Mouse (Mus musculus) brain, embryonic 14.5 days (tissue): ENCODE measurements around the gene Gramd2. TPM values are rescaled to one million over a fixed set of nuclear protein-coding genes. Genes with fewer than 3 reads are reported as not detected.
A peak's percentile ranks its signal among the peaks of the same experiment; 100 is the strongest.

Source experiments
- DNase-seq: peaks from one replicate; pipeline ENCODE4 v3.0.0-alpha.2; 2011; ENCODE audit warnings: low read depth
- CTCF ChIP-seq: fragments of 200-500 bp; IDR thresholded peaks from 2 replicates; pipeline ENCODE4 v1.5.1; 2012; ENCODE audit warnings: inconsistent platforms, mild to moderate bottlenecking, moderate library complexity, borderline replicate concordance; ENCODE audit not compliant: insufficient read depth, insufficient read length; ENCODE audit errors: extremely low read depth
- POLR2A ChIP-seq: fragments of 200-500 bp; IDR thresholded peaks from 2 replicates; pipeline ENCODE4 v1.6.1; 2012; ENCODE audit warnings: mild to moderate bottlenecking, inconsistent platforms, borderline replicate concordance; ENCODE audit not compliant: poor library complexity, insufficient read depth, insufficient read length, severe bottlenecking; ENCODE audit errors: extremely low read depth
- polyA plus RNA-seq: library from polyadenylated mRNA; depleted of rRNA; stranded (reverse); fragments of >200 nt; gene quantifications from 2 replicates; pipeline ENCODE4 v1.2.3, GENCODE M21; 2012

The Gramd2 gene
- polyA plus RNA-seq, 1 experiment = 7.6 TPM

- DNase-seq = peak; percentile 91
- TF ChIP-seq CTCF (peak; percentile 81), POLR2A (no peak)
Measured at GRCm38 (mm10) chr9:59659036-59660026, 20.6 kb upstream of the Gramd2 start.

- DNase-seq = peak; percentile 35
Measured at GRCm38 (mm10) chr9:59660421-59660820, 19.5 kb upstream of the Gramd2 start.

DNA sequence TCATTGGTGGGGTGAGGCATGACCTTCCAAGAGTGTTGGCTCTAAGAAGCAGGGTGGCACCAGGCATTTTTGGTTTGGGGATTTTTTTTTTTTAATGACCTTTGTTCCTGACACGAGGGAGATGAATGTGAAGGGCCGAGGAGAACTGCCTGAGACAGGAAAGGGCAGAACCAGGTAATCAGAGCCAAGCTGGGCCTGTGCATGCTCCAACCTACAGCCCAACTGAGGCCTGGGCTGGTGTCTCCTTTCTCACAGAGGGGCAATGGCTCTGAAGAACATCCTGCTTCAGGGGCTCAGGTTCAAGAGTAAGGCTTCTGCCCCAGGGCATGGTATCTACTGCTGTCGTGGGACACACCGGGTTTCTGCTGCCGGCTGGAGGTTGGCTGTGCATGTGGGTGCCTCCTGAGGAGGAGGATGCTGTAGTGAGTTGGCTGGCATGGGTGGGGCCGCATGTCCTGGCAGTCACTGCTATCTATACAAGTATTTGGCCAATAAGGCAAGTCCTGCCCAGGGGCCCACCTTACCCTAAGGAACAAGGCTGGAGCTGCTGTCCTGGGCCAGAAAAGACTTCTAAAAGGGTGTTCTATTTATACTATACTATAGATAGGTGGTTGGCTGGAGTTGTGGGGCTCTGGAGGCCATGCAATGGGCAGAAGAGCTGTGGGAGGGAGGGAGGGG, 18.5 kb upstream of the Gramd2 start:
- DNase-seq = no peak
- TF ChIP-seq CTCF (no peak), POLR2A (no peak)

More at GRCm38 (mm10) chr9:59660421-59660820, 19.5 kb upstream of the Gramd2 start:
- TF ChIP-seq CTCF (no peak), POLR2A (no peak)

DNA sequence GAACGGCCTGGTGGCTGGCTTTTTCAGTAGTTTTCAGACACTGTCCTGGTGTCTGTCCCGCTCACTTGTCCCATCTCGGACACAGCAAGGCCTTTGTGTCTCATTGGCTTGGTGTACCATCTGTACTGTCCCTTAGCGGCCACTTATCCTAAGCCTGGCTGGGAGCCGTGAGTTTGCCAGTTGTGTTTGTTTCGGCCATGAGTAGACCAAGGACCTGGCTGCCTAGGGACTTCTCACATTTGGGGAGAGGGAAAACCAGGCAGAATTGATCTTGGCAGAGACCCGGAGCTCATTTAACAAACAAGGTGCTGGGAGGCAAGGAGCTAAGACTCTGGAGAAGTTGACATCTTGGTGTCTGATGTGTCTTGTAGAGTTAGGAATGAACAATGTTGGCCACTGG, 16.7 kb upstream of the Gramd2 start:
- TF ChIP-seq CTCF (no peak), POLR2A (no peak)
- no peak for DNase-seq

- no peak for DNase-seq
- TF ChIP-seq POLR2A (no peak), CTCF (no peak)
Measured at GRCm38 (mm10) chr9:59663957-59664356, 16.0 kb upstream of the Gramd2 start.

DNA sequence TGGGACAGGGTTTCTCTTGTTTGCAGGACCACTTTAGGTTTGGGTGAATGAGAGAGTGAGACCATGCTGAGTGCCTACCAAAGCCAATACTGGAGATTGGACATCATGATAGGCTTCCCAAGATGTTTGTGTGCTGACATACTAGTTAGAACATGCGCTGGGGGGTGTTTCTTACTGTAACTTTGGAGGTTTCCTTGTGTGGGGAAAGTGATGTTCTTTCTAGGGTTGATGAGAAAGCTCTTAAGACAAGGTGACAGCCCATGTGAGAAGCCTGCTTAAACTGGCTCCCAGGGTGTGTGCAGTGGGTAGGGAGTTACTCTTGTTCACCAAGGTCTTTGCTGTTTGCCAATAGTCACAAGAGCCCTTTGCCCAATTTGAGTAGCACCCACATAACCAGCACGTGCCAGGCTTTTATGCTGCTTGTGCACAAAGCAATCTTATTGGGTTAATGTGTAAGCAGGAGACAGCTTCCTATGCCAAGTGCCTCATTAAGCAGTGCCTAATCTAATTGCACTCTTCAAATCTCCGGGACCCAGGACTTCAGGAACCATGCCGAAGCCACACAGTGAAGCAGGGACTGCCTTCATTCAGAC, 15.2 kb upstream of the Gramd2 start:
- DNase-seq = peak; percentile 71
- no peak for TF ChIP-seq POLR2A
- TF ChIP-seq CTCF = no peak

DNA sequence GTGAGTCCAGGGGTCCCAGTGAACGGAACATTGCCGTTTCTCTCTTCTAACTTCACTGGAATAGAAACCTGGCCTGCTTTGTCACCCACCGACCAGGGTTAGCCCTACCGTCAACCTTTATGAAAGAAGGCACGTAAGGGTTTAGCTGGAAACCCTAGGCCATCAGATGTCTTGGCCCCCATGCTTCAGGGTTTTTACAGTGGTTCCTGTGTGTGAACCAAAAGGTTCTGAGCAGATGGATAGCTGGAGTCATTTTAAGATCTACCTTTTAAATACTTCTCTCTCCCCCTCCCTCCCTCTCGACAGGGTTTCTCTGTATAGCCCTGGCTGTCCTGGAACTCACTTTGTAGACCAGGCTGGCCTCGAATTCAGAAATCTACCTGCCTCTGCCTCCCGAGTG, 13.9 kb upstream of the Gramd2 start:
- DNase-seq = no peak
- no peak for TF ChIP-seq CTCF
- TF ChIP-seq POLR2A = no peak

DNA sequence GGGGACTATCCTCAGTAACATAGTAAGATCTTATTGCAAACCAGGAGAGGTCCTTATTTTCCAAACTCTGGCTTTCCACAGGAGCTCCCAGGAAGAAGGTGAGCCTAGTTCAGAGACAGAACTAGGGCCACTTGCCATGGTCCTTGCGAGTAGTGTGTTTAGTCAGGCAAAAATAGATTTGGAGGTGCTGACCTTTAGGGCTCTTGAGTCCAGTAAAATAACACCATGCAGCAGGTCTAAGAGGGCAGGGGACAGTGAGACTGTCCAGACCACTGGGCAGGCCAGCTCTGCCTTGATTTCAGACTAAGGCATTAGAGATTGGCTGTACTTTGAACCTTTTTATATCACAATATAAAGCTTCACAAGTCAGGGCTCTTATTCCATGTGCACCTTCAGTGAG, 13.1 kb upstream of the Gramd2 start:
- TF ChIP-seq POLR2A (no peak), CTCF (no peak)

GRCm38 (mm10) chr9:59667250-59667649, 12.7 kb upstream of the Gramd2 start:
- TF ChIP-seq POLR2A = no peak
- TF ChIP-seq CTCF = no peak
- peak; percentile 54 for DNase-seq

More for the DNA sequence above, 13.1 kb upstream of the Gramd2 start:
- DNase-seq = no peak

DNA sequence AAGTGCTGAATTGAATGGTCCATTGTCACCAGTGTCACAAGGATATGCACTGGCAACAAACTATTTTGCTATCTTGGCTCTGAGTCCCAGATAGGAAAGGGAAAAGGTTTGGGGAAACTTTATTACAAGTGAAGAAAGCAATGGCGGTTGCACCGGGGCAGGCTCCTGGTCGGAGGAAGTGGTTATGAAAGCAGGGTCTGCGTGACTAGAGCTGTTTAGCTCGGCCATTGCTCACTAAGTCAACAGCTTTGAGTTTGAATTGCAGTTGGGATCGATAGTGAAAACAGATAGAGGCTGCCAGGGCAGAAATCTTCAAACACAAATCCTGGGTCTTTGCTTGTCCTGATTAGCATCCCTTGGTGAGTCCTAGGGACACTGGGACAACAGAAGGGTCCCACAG, 12.0 kb upstream of the Gramd2 start:
- TF ChIP-seq CTCF = no peak
- TF ChIP-seq POLR2A = no peak
- DNase-seq = no peak

- no peak for DNase-seq
- TF ChIP-seq CTCF (no peak), POLR2A (no peak)
Measured at GRCm38 (mm10) chr9:59668473-59668872, 11.5 kb upstream of the Gramd2 start.
